Mouse (Mus musculus): Measurements from ENCODE around the gene Tspyl3.

GRCm38 (mm10) chr2:153239860-153240480 is 14.7 kb upstream of the Tspyl3 start:
- TF ChIP-seq CTCF (IDR thresholded peaks at IDR 0.05; ENCODE audit: low read depth, low read length) (no peak), POLR2AphosphoS5 (IDR thresholded peaks at IDR 0.05; ENCODE audit: insufficient replicate concordance, low read depth, low read length) (no peak), GATA1 (IDR thresholded peaks at IDR 0.05; ENCODE audit: borderline replicate concordance, low read length) (no peak)
